Mouse (Mus musculus) ES-E14 (cell line): Measurements from ENCODE around the gene Elk4.

Experiments
- CHD2 ChIP-seq: IDR thresholded peaks from 2 replicates; pipeline ENCODE4 v1.6.1; 2014; ENCODE audit warnings: mild to moderate bottlenecking, low read depth, low read length, inconsistent platforms
- HCFC1 ChIP-seq: IDR thresholded peaks from 2 replicates; pipeline ENCODE4 v1.6.1; 2012; ENCODE audit warnings: low read length, inconsistent platforms, borderline replicate concordance; ENCODE audit not compliant: insufficient read depth
- MAFK ChIP-seq: IDR thresholded peaks from 2 replicates; pipeline ENCODE4 v1.6.1; 2014; ENCODE audit warnings: mild to moderate bottlenecking, low read depth, low read length, inconsistent platforms; ENCODE audit not compliant: insufficient read depth

DNA sequence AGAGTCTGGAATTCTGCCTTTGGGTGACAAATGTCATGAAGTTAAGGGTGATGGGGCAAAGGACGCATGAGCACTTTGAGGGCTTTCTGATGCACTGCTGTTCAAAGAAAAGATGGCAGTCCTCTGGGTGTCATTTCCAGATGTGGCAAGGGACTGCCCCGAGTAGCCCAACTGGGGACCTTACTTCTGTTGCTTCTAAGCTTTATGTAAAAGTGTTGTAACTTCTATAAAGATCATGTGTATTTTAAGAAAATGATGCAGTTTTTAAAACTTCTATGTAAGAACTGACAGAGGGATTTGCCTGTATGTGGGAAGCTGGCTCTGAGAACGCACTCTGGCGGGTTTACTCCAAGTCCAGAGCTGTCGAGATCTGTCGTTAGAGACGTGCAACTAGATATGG, 24.8 kb downstream of the Elk4 start:
- no peak for TF ChIP-seq MAFK
- TF ChIP-seq CHD2: no peak
- no peak for TF ChIP-seq HCFC1
